Mouse (Mus musculus): ENCODE results near the gene Ank. TPM values are rescaled to one million over a fixed set of nuclear protein-coding genes. Genes with fewer than 3 reads are reported as not detected.
A peak's percentile ranks its signal among the peaks of the same experiment; 100 is the strongest.

The Ank gene
- total RNA-seq, 2 experiments from 2014 or later = 125 to 149 TPM

DNA sequence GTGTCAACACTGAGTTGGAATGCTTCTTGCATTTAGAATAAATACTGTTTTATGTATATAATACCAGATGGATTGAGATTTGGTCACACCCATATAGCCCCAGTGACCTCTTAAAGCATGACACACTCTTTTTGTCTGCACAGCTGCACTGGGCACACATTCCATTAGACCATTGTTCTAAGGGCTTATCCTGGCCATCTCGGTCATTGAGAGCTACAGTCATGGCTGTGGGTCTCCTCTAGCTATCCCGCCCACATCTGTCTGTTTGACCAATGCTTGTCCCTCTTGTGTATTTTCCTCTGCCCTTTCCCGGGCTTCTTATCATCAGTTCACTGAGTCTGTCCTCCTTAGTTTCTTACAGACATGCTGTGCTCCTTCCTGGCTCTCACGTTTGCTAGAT, 63.5 kb downstream of the Ank start:
- intact Hi-C loops (cut with DNase I) = no loop called here
- no peak for DNase-seq

DNA sequence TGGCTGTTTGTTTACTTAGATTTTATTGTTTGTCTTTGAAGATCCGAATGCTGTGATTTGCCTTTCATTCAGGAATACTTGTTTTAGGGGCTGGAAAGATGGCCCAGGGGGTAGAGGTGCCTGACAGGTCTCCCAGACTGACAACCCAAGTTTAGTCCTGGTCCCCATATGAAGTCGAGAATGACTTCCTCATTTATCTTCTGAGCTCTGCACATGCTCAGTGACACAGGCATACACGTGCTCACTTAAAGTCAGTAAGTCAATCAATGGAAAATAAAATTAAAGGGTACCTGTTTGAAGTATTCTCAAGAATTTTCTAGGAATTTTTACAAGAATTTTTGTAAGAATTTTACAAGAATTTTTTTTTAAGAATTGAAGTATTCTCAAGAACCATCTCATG, 66.6 kb downstream of the Ank start:
- DNase-seq = no peak
- intact Hi-C loops (cut with DNase I) = no loop called here

DNA sequence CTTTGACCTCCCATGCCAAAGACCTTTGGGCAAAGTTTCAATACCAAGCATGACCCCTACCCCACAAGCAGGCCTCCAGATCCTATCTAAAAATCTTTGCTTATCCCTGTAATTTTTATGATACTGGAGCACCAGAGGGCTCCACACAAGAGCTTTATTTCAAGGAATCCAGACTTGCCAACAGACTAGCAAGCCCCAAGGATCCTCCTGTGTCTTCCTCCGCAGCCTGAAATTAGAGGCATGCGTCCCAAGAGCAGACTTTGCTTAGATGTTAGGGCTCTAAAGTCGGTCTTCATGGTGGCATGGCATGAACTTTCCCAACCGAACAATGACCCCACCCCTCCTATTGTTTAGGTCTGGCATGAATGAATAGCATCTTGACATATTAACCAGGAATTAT, 69.2 kb downstream of the Ank start:
- intact Hi-C loops (cut with DNase I) = loop anchor here (5.0 kb wide), 1 partner anchor 68 kb away; the partner anchor contains the start of gene Ank
- DNase-seq = no peak

DNA sequence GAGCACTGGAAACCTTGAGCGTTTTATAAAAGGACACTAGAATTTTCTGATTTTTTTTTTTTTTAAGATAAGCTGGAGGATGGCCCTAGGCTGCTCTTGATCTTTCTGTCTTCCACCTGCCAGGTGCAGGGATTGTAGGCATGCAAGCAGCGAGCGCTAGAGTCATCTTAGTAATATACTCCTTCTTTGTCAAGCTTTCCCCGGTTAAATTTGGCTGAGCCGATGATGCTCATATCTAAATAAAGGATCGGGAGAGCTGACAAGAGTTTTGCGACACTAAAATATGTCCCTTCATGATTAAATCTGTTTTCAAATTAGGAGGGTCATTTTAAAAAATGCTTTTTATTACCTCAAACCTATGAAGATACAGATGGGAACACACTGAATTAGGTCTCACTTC, 69.7 kb downstream of the Ank start:
- intact Hi-C loops (cut with DNase I) = loop anchor here (5.0 kb wide), 1 partner anchor 69 kb away; the partner anchor contains the start of gene Ank
- no peak for DNase-seq

DNA sequence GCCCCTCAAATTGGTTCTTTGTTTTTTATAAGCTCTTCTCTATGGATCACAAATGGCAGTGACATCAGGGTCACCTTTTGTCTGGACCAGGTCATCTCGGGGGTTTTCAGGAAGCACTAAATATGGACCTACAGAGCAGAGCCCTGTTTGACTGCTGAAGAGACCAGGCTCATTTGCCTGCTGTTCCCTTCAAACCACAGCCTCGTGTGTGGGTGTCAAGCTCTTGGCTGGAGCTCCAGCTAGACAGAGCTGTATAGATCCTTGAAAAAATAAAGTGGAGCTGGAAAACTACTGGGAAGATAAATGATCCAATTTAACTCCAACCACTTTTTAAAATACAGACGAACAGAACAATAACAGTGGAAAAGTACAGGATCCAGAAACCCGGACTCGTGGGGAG, 70.3 kb downstream of the Ank start:
- intact Hi-C loops (cut with DNase I) = loop anchor here (5.0 kb wide), 1 partner anchor 69 kb away; the partner anchor contains the start of gene Ank
- peak in 1 of 2 experiments; percentile 32 for DNase-seq

DNA sequence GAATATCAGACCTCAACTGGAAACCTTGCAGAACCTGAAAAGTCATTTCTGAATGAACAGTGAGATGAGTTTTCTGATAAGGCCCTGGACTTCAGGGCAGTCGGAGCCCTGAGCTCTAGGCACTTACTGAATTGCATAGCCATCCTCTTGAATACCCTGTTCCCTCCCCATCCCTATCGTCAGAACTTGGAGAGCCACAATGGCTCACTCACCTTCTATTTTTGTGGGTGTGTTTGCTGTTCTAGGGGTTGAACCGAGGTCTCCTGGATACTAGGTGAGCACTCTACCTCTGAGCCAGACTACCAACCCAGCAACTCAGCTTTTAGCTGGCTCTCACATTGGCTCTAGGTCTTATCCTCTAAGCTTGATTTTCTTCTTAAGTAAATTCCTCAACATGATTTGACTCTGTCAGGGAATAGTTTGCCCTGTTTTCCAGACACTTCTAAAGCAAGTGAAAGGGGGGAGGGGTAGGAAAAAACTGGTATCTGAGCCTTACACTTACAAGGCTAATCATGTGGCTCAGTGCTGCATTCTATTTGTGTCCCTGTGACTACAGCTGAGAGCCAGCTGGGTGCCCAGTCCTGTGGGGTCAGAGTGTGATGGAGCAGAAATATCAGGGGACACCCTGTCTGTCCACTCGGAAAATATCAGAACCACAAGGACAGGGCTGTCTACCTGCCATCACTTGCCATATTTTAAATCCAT, 71.2 kb downstream of the Ank start:
- peak; percentile 65 to 80 for DNase-seq
- intact Hi-C loops (cut with DNase I) = loop anchor here (2.0 to 5.0 kb wide), 2 partner anchors 37 to 70 kb away; partner anchors contain the start of gene Ank

DNA sequence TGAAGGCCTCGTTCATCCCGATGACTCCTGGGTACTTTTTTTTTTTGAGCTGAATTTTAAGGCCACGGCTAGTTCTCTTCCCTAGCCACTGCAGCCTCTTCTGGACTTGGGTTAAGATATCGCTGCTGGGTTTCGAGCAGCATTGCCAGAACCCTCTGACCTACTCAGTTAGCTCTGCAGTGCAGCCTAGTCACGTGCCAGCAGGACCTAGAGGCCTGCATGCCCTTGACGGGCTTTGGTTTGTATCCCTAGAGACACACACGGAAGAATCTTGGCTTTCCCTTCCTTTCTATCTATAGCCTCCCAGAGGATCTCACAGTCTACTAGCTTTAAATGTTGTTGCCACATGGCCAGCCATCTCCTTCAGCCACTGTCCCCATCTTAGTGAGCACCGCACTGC, 73.3 kb downstream of the Ank start:
- intact Hi-C loops (cut with DNase I) = loop anchor here (2.0 to 5.0 kb wide), 3 partner anchors 32 to 72 kb away; partner anchors contain the start of gene Ank
- peak; percentile 75 to 83 for DNase-seq

DNA sequence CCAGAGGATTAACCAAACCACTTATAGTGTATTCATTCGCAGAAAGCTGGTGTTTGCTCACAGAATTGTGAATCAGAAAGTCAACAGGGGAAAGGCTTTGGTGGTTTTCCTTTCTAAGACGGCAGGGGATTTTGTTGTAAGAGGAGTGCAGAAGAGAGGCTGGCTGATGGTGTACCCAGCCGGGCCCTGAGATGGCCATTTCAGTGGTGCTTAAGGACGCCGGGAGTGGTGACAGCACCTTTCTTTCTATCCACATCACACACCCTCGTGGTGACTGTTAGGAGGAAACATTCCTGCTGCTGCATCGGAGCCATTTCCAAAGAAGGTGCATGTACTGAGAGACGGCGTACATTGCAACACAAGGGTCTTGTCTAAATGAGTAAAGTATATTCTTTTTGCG, 78.7 kb downstream of the Ank start:
- intact Hi-C loops (cut with DNase I) = no loop called here
- no peak for DNase-seq

DNA sequence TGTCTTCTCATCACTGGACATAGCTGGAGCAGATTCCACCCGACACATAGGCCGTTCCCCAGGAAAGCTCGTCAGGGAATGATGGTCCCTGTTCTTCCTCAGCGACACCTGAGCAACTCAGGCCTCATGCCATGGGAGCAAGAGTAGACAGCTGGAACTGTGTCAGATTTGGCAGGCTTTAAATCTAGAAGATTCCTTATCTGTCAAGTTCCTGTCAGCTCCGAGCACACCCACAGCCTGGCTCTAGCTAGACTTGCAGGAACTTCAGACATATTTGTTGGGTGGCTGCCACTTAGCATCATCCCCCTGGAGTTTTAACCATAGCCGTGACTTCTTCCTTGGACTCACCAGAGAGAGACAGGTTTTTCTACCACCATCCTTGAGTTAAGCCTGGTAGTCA, 81.6 kb downstream of the Ank start:
- DNase-seq = peak in 1 of 2 experiments; percentile 49

DNA sequence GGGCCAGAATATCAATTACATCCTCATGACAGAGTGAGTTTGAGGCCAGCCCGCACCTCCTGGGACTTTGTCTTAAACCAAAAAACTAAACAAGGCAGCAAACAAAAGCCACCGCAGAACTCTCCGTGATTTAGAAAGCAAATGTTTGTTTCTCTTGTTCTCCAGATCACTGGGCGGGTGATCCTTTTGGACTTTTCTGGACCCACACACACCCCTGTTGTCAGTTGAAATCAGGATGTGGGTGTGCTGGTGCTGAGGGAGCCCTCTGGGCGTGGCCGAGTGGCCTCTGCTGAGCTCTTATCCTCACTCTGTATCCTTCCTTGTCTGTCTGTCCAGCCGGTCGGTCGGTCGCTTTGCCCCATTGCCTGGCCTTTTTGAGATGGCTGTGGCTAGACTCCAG, 82.6 kb downstream of the Ank start:
- no peak for DNase-seq
- intact Hi-C loops (cut with DNase I) = no loop called here

More for the DNA sequence above, 81.6 kb downstream of the Ank start:
- intact Hi-C loops (cut with DNase I) = no loop called here

DNA sequence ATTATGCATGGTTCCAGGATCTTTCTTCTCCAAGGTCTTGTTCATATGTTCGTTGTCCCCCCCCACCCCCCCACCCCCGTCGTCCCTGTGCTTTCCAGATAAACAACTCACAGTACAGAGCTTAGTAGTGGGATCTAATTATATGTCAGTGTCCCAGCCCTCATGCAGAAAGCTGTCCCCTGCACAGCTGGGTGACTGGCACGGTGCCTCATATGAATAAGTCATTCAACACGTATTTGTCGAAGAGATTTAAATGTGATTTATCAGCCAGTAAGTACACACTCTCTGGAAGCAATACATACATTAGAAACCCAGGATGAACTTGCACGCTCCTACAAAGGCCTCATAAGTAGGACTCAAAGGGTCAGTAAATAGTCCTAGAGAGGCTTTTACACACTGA, 83.4 kb downstream of the Ank start:
- no peak for DNase-seq
- intact Hi-C loops (cut with DNase I) = no loop called here

DNA sequence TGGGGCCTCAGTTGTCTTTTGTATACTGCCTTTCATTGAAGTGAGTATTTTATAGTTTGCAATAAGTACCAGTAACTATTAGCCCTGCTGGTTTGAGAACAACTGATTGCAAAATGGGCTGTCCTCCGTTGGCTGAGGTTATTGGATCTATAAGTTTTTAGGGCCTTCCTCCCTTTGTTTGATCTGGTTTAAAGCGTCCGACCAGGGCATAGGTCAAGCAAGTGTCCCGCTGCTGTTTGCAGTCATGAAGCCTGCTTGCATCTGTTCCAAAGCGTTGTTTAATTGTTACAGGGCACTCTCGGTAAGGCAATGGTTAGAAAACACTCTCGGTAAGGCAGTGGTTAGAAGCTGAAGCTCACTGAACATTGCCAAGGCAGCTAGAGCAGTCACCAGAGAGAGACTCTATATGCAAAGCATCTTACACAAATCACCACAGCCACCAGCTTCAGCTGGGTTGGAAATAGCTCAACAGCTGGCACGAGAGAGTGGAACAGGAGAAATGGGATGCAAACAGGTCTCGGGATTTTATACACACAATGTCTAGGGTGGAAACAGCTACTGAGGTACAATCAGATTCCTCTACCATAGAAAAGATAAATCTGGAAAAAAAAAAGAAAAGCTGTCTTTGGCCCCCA, 84.0 kb downstream of the Ank start:
- no peak for DNase-seq
- intact Hi-C loops (cut with DNase I) = no loop called here

DNA sequence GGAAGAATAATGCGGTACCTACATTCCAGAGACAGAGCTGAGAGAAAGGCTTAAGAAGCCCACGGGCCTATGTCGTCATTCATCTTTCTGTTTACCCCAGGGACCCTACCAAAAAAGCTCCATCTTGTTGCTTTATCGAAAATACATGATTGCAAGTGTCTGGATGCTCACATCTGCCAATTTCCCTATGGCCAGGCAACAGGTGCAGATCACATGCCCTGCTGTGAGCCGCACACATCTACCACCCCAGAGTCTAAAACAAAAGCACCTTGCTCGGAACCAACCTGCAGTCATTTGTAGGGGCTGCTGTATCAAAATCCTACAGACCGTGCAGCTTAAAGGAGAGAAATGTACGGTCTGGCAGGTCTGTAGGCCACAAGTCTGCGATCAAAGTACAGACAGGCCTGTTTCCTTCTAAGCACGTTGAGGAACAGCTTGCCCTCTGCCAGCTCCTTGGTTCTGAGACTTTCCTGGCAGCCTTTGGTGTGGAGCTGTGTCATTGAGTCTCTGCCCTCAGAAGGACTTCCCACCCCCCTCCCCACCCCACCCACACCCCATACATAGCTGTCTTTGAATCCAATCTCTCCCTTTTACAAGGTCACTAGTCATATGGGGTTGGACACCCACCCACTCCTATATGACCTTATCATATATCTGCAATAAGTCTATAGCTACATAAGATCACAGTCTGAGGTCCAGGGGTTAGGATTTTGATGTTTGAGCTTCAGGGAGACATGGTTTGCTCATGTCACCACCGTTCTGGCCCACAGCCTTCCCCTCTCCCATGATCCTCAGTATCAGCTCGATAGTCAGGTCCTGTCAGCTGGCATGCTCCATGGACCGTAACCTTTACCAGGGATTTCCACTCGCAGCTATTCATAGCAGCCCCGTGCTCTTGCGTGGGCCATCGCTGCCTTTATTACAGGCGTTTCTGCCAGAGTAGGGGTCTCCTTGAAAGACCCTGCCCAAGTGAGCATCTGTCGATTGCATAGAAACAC, 84.9 kb downstream of the Ank start:
- peak; percentile 66 to 73 for DNase-seq
- intact Hi-C loops (cut with DNase I) = no loop called here

DNA sequence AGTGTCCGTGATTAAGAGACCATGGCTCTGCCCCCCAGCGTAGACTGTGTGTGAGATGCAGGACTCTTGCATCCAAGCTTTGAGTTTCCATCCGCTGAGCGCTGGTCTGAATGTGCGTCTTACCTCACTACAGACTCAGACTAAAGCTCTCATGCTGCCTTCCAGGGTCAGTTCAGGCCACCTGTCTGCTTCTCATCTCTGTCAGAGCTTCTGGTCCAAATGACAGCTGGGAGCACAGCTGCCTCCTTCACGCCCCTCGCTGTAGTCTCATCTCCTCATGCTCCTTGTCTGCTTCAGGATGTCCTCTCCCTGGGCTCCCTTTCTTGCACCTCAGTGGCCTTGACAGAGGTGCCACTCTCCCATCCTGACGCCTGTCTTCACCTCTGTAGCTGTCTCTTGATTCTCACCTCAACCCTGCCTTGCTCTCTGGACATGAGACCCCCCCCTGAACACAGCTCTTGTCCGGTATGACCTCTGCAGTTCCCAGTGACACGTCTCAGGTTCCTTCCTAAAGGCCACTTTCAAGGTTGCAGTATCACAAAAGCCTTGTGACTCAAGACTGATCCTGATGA, 85.7 kb downstream of the Ank start:
- DNase-seq = peak; percentile 50 to 53

DNA sequence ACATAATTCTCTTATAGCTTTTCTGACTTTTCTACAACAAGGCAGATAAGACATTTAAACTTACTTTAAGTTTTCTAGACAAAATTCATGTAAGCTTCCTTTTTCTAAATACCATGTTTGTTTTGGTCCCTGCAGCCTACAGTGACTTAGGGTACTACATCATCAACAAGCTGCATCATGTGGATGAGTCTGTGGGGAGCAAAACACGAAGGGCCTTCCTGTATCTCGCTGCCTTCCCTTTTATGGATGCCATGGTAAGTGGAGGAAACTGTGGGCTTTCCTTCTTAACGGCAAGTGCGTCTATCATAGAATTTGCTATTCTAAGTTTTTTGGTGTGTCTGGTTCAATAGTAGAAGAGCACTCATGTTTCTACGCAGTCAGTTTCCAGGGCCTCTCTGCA, 87.1 kb downstream of the Ank start:
- DNase-seq = no peak
- intact Hi-C loops (cut with DNase I) = no loop called here

More for the DNA sequence above, 85.7 kb downstream of the Ank start:
- intact Hi-C loops (cut with DNase I) = no loop called here

DNA sequence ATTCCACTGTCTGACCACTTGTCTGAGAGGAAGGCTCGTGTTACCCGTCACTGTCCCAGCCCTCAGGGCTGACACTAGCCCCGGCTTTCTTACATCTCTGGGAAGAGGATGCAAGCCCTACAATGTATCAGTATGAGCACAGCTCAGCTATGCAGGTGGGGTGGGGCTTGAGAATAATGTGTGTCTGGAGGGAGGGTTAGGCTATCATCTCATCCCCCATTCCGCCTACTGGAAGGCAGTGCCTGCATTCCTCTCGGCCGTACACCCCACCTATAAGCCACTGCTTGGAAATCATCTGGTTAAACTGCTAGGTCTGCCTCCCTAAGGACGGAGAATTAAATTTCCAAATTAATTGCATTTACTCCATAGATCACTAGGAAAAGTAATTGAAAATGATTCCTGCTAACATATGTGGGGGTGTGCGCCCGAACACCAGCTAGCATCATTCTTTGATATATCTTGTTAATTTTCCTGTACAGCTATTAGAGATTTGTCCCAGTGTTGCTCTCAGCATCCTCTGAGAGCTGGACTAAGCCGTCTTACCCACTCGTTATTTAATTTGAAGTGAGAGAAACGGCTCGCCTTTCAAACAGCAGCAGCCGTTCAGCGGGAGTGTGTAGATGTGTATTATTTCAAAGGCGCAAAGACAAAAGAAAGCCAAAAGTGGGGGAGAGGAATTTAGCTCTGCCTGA, 92.1 kb downstream of the Ank start:
- intact Hi-C loops (cut with DNase I) = no loop called here
- no peak for DNase-seq

DNA sequence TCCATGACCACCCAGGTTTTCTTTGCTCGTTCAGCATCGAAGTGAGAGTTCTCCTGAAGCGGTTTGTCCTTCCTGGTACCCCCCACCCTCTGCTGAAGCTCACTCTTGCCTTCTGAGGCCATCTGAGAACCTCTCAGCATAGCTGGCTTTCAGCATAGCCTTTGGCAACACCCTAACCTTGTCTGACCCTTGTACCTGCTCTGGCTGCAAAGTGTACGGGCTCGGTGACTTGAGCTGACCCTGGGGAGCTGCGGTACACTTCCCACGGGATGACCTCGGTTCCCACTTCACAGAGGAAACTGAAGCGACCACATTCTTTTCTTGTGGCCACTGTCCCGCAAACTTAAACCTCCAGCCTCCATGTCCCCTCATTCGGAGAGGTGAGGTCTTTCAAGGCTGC, 93.8 kb downstream of the Ank start:
- intact Hi-C loops (cut with DNase I) = no loop called here

DNA sequence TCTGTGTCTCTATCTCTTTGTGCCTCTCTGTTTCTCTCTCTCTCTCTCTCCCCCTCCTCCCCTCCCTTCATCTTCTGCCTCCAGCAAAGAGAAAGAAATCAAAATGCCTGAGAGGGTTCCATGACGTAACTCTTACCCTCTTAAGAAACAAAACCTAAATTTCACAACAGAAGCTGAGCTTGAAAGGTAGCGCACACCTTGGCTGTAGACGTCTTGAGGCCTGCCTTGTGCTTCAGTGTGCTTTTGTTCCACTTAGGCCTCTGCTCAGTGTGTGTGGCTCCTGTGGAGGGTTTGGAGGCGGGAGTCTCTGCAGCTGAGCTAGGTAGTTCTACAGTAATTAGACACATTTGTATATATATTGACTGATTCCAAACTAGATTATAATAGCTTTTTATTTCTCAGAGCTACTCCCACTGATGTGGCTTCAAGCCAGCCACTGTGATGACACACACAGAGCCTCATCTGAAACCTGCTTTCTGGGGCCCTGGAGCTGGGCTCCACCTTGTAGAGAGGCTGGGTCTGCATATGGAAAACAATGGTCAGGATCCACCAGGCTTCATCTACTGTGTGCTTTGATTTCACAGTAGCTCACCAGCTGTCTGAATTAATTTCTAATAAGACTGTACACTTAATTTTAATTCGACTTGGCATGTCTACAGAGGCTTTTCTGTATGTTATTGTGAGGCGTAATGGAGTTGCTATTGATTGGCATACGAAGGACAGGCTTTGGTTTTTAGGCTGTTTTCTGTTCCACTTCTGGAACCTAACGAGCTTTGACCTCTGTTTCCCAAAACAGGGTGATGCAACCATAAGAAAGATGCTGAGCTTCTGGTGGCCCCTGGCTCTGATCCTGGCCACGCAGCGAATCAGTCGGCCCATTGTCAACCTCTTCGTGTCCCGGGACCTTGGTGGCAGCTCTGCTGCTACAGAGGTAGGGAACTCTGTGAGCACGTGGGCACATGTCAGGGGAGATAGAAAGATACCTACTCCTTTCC, 97.9 kb downstream of the Ank start:
- no peak for DNase-seq
- intact Hi-C loops (cut with DNase I) = no loop called here

More for the DNA sequence above, 93.8 kb downstream of the Ank start:
- DNase-seq = no peak
